Mouse (Mus musculus) lung, postnatal 0 days (tissue): ENCODE results near the gene Ush1c.

Experiments
- CTCF ChIP-seq: IDR thresholded peaks from 2 replicates; pipeline ENCODE4 v1.5.1; 2016; ENCODE audit warnings: antibody characterized with exemption, mild to moderate bottlenecking
- EP300 ChIP-seq: IDR thresholded peaks from 2 replicates; pipeline ENCODE4 v1.6.1; 2016; ENCODE audit warnings: antibody characterized with exemption, mild to moderate bottlenecking, control low read depth

DNA sequence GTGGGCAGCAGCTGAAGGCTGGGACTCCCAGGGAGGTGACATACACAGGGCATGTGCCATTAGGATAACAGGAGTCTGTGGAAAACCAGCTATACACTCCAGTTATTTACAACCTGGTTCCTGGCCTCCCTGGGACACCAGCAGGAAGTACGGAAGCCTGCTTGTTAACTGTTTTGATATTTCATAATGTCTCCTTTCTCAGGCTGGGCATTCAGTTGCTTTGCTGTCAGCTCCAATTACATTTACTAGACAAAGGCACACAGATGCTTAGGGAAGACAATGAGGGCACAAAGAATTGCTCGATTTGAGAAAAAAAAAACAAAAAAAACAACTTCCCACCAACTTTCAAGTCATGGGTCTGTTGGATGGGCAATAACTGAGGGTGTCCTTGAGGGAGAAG, 21.8 kb downstream of the Ush1c start:
- TF ChIP-seq EP300 (no peak), CTCF (no peak)
